Mouse (Mus musculus) neural tube, embryonic 11.5 days (tissue): ENCODE measurements around the gene Gm42372. TPM values are rescaled to one million over a fixed set of nuclear protein-coding genes. Genes with fewer than 3 reads are reported as not detected.

ENCODE experiments used
- ATAC-seq: fragments of 200-750 bp; cut with Nextera tagmentation; 2 replicates; pipeline ENCODE4 v1.8.0; 2017; ENCODE audit warnings: moderate number of reproducible peaks, mild to moderate bottlenecking, moderate TSS enrichment, moderate library complexity; ENCODE audit not compliant: insufficient read depth, low FRiP score, low TSS enrichment
- DNase-seq: peaks from one replicate; pipeline ENCODE4 v3.0.0-alpha.2; 2015; ENCODE audit warnings: low spot score
- H3K27ac ChIP-seq: fragments of 300-500 bp; sonication (generic); 2 replicates; pipeline ENCODE4 v1.5.1; 2014; ENCODE audit warnings: low read depth, mild to moderate bottlenecking, low read length
- H3K27me3 ChIP-seq: fragments of 300-500 bp; sonication (generic); 2 replicates; pipeline ENCODE4 v1.6.1; 2014; ENCODE audit warnings: mild to moderate bottlenecking, low read length, mixed read lengths; ENCODE audit not compliant: control insufficient read depth, insufficient read depth
- H3K36me3 ChIP-seq: fragments of 300-500 bp; sonication (generic); 2 replicates; pipeline ENCODE4 v1.6.1; 2014; ENCODE audit warnings: mild to moderate bottlenecking, low read length, moderate library complexity, mixed read lengths; ENCODE audit not compliant: control insufficient read depth, insufficient read depth
- H3K4me1 ChIP-seq: fragments of 300-500 bp; sonication (generic); 2 replicates; pipeline ENCODE4 v1.6.1; 2014; ENCODE audit warnings: low read length, mixed read lengths; ENCODE audit not compliant: control insufficient read depth, insufficient read depth
- H3K4me2 ChIP-seq: fragments of 300-500 bp; sonication (generic); 2 replicates; pipeline ENCODE4 v1.6.1; 2014; ENCODE audit warnings: low read depth, mild to moderate bottlenecking, moderate library complexity
- H3K4me3 ChIP-seq: fragments of 300-500 bp; sonication (generic); 2 replicates; pipeline ENCODE4 v1.5.1; 2014; ENCODE audit warnings: low read depth, low read length
- H3K9ac ChIP-seq: fragments of 300-500 bp; sonication (generic); 2 replicates; pipeline ENCODE4 v1.6.1; 2014; ENCODE audit warnings: mild to moderate bottlenecking, low read length
- H3K9me3 ChIP-seq: fragments of 300-500 bp; sonication (generic); 2 replicates; pipeline ENCODE4 v1.6.1; 2016; ENCODE audit warnings: low read length; ENCODE audit not compliant: control insufficient read depth
- WGBS: fragments of 180-500 bp; shearing (Covaris S2); extraction: QIAGEN DNeasy Blood & Tissue Kit; methylation state at CpG from one replicate; pipeline ENCODE4 v1.1.7; 2014; 5-methylcytosine and 5-hydroxymethylcytosine counted together
- polyA plus RNA-seq: library from polyadenylated mRNA; unstranded; fragments of >200 nt; fragmentation: Nextera tagmentation; extraction: Ambion mirVana; gene quantifications from 2 replicates; pipeline ENCODE4 v1.2.1, GENCODE M21; 2014

The Gm42372 gene
- polyA plus RNA-seq, 1 experiment from 2014 or later = 1.8 TPM

DNA sequence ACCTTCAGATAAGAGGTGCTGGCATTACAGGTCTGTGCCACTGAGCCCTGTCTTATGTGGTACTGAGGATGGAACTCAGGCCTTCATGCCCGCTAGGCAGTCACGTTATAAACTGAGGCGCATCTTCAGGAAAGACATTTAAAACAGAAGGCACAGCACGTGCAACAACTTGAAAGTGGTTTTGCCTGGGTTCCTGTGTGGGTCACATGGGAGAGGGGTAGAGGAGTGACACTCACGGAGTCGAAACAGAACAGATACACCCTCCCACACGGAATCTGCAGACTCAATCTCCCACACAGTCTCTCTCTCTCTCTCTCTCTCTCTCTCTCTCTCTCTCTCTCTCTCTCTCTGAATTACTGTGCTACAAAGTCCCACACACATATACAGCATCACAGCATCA lies 47.4 kb downstream of the Gm42372 start:
- DNase-seq = no peak
- 79% methylated on average over 7 of the region's 7 CpGs for WGBS
- Histone ChIP-seq H3K9me3 (no peaks in the 10 kb centered on the region), H3K27me3 (no peaks in the 10 kb centered on the region), H3K4me2 (no peak overlapping the region), H3K4me3 (no peak overlapping the region), H3K9ac (no peak overlapping the region), H3K4me1 (peaks cover 9% of the 10 kb centered on the region), H3K36me3 (no peaks in the 10 kb centered on the region), H3K27ac (no peak overlapping the region)
- ATAC-seq = no peak

Other genes with a start within 250 kb of the Gm42372 start
- gene Ap2s1, start 244.7 kb upstream of the Gm42372 start, polyA plus RNA-seq = 284 and 285 TPM in 2 replicates
- gene Slc1a5, start 201.7 kb upstream of the Gm42372 start, polyA plus RNA-seq = 17.2 and 17.3 TPM in 2 replicates
- gene Strn4, start 167.2 kb upstream of the Gm42372 start, polyA plus RNA-seq = 140 and 143 TPM in 2 replicates
- gene Fkrp, start 166.4 kb upstream of the Gm42372 start, polyA plus RNA-seq = 24.3 and 24.4 TPM in 2 replicates
- gene Prkd2, start 140.2 kb upstream of the Gm42372 start, polyA plus RNA-seq = 10.9 and 11.2 TPM in 2 replicates
- gene Dact3, start 107.8 kb upstream of the Gm42372 start, polyA plus RNA-seq = 9.5 and 10.6 TPM in 2 replicates
- 7.0 and 7.2 TPM in 2 replicates for gene Gng8, start 91.3 kb upstream of the Gm42372 start, polyA plus RNA-seq
- 0.41 and 0.76 TPM in 2 replicates for gene Ptgir, start 76.6 kb upstream of the Gm42372 start, polyA plus RNA-seq
- 257 and 263 TPM in 2 replicates for gene Calm3, start 59.0 kb upstream of the Gm42372 start, polyA plus RNA-seq
- gene Pnmal2, start 38.4 kb upstream of the Gm42372 start, polyA plus RNA-seq = 9.4 and 10.5 TPM in 2 replicates
- 15.6 and 18.0 TPM in 2 replicates for gene Pnmal1, start 23.4 kb upstream of the Gm42372 start, polyA plus RNA-seq
- gene Ccdc8, start 9.6 kb downstream of the Gm42372 start, polyA plus RNA-seq = 16.9 and 17.7 TPM in 2 replicates
- gene Ppp5c, start 44.8 kb downstream of the Gm42372 start, polyA plus RNA-seq = 120 and 128 TPM in 2 replicates
- 6.9 and 7.6 TPM in 2 replicates for gene Hif3a, start 79.3 kb downstream of the Gm42372 start, polyA plus RNA-seq
- 0.09 TPM in 1 of 2 replicates, not detected in the other for gene Psg16, start 91.0 kb downstream of the Gm42372 start, polyA plus RNA-seq
- gene Ceacam3, start 167.2 kb downstream of the Gm42372 start, polyA plus RNA-seq = not detected in 2 replicates
- gene Psg29, start 220.4 kb downstream of the Gm42372 start, polyA plus RNA-seq = not detected in 2 replicates